Mouse (Mus musculus) cerebellum, adult 11-12 months (tissue): ENCODE data around the gene Rbm42.
A peak's percentile ranks its signal among the peaks of the same experiment; 100 is the strongest.

Experiments
- DNase-seq: peaks from one replicate; pipeline ENCODE4 v3.0.0; 2022

Rbm42 gene

GRCm38 (mm10) chr7:30649591-30650540 lies at the start of gene Rbm42:
Gene Rbm42, minus strand, starts transcription at chr7:30650317.
- peak; percentile 99 for DNase-seq

- no peak for DNase-seq
Measured at GRCm38 (mm10) chr7:30698589-30698988, 48.5 kb upstream of the Rbm42 start, which contains the start of gene 2200002J24Rik. Gene 2200002J24Rik, plus strand, starts transcription at chr7:30698926.

GRCm38 (mm10) chr7:30698101-30698500 lies 48.0 kb upstream of the Rbm42 start:
- DNase-seq = no peak

GRCm38 (mm10) chr7:30688325-30688724 lies 38.2 kb upstream of the Rbm42 start:
- no peak for DNase-seq

GRCm38 (mm10) chr7:30683425-30683824 lies 33.3 kb upstream of the Rbm42 start:
- no peak for DNase-seq

- DNase-seq = no peak
Measured at GRCm38 (mm10) chr7:30681897-30682296, 31.8 kb upstream of the Rbm42 start.

GRCm38 (mm10) chr7:30678263-30678975 lies 28.3 kb upstream of the Rbm42 start:
- DNase-seq = no peak

- DNase-seq = no peak
Measured at GRCm38 (mm10) chr7:30671480-30671879, 21.4 kb upstream of the Rbm42 start, which contains the start of gene Pmis2. Gene Pmis2, minus strand, starts transcription at chr7:30671605.

DNA sequence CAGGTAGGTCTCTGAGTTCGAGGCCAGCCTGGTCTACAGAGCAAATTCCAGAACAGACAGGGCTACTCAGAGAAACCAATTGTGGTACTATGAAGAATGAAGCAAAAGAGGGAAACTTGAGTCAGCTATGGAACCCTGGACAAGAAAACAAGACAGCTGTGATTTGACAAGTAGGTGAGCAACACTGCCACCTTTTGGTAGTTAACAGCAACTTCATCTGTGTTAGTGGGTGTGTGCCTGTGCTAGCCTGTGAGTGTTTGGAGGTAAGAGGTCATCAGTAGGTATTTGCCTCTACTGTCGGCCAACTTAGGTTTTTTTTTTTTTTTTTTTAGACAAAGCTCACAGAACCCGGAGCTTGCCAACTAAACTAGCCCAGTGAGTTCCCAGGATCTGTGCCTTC lies 19.1 kb upstream of the Rbm42 start:
- DNase-seq = no peak

GRCm38 (mm10) chr7:30665321-30665720 lies 15.2 kb upstream of the Rbm42 start:
- no peak for DNase-seq

DNA sequence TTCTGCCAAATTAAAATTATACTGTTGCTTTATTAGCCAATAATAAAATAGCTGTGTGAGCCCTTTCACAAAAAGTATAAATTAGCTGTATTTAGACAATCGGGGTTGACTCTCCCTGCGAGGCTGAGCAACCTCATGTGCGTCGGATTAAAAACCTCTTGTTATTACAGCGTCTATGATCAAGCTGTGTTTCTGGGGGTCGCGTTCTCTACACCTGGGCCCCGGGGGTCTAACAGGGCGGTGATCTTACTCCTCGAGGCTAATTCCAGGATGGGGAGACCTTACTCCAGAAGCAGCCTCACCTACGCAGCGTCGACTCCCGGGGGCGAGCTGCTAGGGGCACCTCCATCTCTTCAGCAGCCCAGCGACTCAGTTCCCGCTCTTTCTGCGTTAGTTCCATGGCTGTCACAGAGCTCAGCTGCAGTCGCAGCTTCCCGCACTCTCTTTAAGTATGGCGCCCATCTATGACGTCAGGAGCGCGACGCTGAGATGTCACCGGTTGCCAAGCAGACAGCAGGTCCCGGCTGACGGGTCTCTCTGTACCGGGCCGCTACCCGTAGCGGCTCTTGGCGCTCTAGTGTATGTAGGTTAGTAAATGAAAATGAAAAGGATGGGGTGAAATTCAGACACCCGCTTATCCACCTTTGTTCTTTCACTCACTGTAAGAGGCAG lies 14.5 kb upstream of the Rbm42 start, which contains the start of gene Haus5:
Gene Haus5 (minus strand): TSS at position 466 of the 672 bp plus-strand sequence.
- peak; percentile 88 for DNase-seq

- no peak for DNase-seq
Measured at GRCm38 (mm10) chr7:30639083-30639482, 11.0 kb downstream of the Rbm42 start.

- no peak for DNase-seq
Measured at GRCm38 (mm10) chr7:30636395-30636794, 13.7 kb downstream of the Rbm42 start.

DNA sequence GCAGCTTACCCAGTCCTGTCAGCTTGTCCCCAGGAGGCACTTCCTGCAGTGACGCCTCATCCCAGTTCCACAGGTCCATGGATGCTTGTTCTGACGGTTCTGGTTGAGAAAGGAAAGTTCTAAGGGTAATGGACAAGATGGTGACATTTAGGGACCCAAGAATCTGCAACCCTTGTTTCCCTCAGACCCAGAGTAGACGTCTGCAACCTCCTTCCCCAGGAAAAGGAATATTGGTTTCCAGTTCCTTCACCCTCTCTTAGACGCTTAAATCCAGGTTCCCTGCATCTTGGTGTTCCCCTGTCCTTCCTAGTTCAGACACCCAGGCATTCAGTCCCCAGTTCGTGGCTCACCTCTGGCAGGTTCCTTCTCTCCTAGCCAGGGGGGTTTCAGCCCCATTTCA lies 14.4 kb downstream of the Rbm42 start, which contains the start of gene Etv2:
Gene Etv2 (minus strand): TSS at position 101 of the 400 bp plus-strand sequence.
- no peak for DNase-seq

- DNase-seq = no peak
Measured at GRCm38 (mm10) chr7:30634621-30635020, 15.5 kb downstream of the Rbm42 start.

- no peak for DNase-seq
Measured at GRCm38 (mm10) chr7:30633762-30634412, 16.2 kb downstream of the Rbm42 start.

- no peak for DNase-seq
Measured at GRCm38 (mm10) chr7:30629013-30629412, 21.1 kb downstream of the Rbm42 start.

DNA sequence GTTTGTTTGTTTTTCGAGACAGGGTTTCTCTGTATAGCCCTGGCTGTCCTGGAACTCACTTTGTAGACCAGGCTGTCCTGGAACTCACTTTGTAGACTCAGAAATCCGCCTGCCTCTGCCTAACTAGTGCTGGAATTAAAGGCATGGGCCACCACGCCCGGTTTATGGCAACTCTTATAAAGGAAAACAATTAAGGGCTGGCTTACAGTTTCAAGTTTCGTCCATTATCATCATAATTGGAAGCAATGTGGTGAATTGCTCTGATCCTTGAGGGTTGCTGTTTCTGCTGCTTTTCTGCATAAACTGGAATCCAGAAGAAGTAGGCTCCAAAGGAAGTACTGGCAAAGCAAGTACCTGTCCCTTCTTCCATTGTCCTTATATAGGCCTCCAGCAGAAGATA lies 23.5 kb downstream of the Rbm42 start:
- no peak for DNase-seq

- DNase-seq = peak; percentile 88
Measured at GRCm38 (mm10) chr7:30625530-30626384, 24.4 kb downstream of the Rbm42 start, which contains the start of gene Cox6b1. Gene Cox6b1, minus strand, starts transcription at chr7:30626151.

GRCm38 (mm10) chr7:30619202-30619601 lies 30.9 kb downstream of the Rbm42 start:
- no peak for DNase-seq

DNA sequence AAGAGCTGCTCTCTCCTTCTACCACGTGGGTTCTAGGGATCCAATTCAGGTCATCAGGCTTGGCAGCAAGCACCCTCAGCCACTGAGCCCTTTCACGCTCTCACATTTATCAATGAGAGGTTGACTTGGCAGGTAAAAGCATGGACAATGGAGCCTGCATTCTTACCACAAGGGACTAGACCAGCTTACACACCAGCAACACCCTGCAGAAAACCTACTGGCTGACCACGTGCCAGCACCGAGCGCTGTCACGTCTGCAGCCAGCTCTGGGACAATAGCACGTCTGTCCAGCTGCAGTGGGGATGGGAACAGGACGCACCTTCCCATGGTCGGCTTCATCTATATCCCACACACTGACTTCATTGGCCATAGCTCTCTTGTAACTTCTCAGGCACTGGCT lies 31.5 kb downstream of the Rbm42 start:
- no peak for DNase-seq
